Mouse (Mus musculus): ENCODE measurements around the gene C2cd4b. TPM values are rescaled to one million over a fixed set of nuclear protein-coding genes. Genes with fewer than 3 reads are reported as not detected.

C2cd4b gene
- total RNA-seq, 2 experiments from 2014 or later = 7.7 to 8.3 TPM

- TF ChIP-seq CTCF (conservative IDR thresholded peaks at IDR 0.05) = peak; percentile 77
- no peak for DNase-seq (ENCODE audit: low spot score in 2 of 2)
- Histone ChIP-seq H3K4me3 (no peak overlapping the region), H3K27ac (peak overlapping the region; percentile 5; the same call in 1 of the 2 replicates)
These were observed 24.7 kb downstream of the C2cd4b start for GRCm38 (mm10) chr9:67783925-67784324.

- no peak for DNase-seq (ENCODE audit: low spot score in 2 of 2)
- H3K4me3 ChIP-seq = no peak overlapping the region
- H3K27ac ChIP-seq = peak overlapping the region; percentile 61; the same call in 1 of the 2 replicates
- no peak for TF ChIP-seq CTCF (conservative IDR thresholded peaks at IDR 0.05)
These were observed 27.1 kb downstream of the C2cd4b start for GRCm38 (mm10) chr9:67786311-67786710.

DNA sequence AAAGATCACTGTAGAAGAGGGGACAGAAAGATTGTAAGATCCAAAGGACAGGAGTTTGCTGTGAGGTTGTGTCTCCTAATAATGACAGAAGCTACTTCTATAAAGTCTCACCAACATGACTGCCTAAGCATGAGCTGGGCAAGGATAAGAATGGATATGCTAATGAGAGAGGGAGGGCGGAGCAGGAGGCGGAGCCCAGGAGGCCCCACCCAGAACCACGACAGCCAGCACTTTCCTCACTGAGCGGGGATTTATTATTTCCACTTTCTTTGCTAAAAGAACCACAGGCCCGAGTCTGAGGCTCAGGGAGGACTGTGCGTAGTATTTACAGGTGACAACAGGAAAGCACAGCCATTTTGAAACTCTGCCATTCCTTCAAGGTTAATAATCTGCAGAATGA, 28.4 kb downstream of the C2cd4b start:
- Histone ChIP-seq H3K27ac (no peak overlapping the region), H3K4me3 (no peak overlapping the region)
- no peak for DNase-seq (ENCODE audit: low spot score in 2 of 2)
- no peak for TF ChIP-seq CTCF (conservative IDR thresholded peaks at IDR 0.05)

DNA sequence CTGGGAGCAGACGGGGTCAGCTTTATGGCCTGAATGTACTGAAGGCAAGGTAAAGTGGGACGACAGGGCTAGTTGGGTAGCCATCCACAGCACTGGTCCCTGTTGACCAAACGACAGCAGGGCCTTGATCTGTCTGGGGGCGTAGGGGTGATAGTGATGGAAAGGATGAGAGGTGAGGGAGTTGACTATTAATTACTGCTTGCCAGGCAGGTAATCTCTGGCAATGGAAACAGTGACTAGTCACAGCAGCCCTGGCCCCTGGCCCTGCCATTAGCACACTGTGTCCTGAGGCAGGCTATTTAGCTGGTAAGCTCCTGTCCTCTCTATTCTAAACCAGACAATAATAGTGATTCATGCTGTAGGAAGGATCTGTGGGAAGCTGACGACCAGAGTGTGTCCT, 33.2 kb downstream of the C2cd4b start:
- no peak overlapping the region for H3K27ac ChIP-seq
- no peak overlapping the region for H3K4me3 ChIP-seq
- DNase-seq (ENCODE audit: low spot score in 2 of 2) = no peak
- no peak for TF ChIP-seq CTCF (conservative IDR thresholded peaks at IDR 0.05)

GRCm38 (mm10) chr9:67793501-67793900, 34.3 kb downstream of the C2cd4b start:
- Histone ChIP-seq H3K27ac (no peak overlapping the region), H3K4me3 (no peak overlapping the region)
- DNase-seq (ENCODE audit: low spot score in 2 of 2) = no peak
- no peak for TF ChIP-seq CTCF (conservative IDR thresholded peaks at IDR 0.05)

GRCm38 (mm10) chr9:67794216-67794615, 35.0 kb downstream of the C2cd4b start:
- TF ChIP-seq CTCF (conservative IDR thresholded peaks at IDR 0.05) = no peak
- Histone ChIP-seq H3K27ac (peak overlapping the region; percentile 87; the same call in 1 of the 2 replicates), H3K4me3 (no peak overlapping the region)
- DNase-seq (ENCODE audit: low spot score in 2 of 2) = no peak

GRCm38 (mm10) chr9:67794668-67795067, 35.4 kb downstream of the C2cd4b start:
- H3K4me3 ChIP-seq = no peak overlapping the region; the same call in 1 of the 2 replicates
- peak overlapping the region; percentile 87 for H3K27ac ChIP-seq
- TF ChIP-seq CTCF (conservative IDR thresholded peaks at IDR 0.05) = no peak
- DNase-seq (ENCODE audit: low spot score in 2 of 2) = no peak

DNA sequence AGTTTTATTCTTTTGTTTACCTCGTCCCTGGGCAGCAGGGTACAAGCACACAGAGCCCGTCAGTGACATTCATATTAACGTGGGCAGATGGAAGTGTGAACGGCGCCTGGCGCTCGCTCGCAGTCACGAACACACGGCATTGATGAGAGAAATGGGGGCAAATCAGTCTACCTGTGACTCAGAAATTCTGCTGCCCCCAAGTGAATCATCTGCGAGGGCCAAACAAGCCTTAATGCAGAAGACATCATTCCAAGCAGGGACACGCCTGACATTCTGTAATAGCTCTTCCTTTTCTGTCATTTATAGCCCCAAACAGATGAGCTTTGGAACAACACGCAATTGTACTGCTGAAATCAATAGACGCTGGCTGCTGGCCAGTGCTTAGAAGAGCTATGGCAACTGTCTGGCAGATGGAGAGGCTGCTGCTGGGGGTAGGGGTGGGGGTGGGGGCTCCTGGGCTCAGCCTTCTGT, 36.0 kb downstream of the C2cd4b start:
- no peak for TF ChIP-seq CTCF (conservative IDR thresholded peaks at IDR 0.05)
- DNase-seq (ENCODE audit: low spot score in 2 of 2) = peak; percentile 72 to 86
- Histone ChIP-seq H3K4me3 (peak overlapping the region; percentile 11; the same call in 1 of the 2 replicates), H3K27ac (peak overlapping the region; percentile 87)

GRCm38 (mm10) chr9:67799078-67799819, 40.0 kb downstream of the C2cd4b start:
- Histone ChIP-seq H3K27ac (no peak overlapping the region), H3K4me3 (no peak overlapping the region)
- TF ChIP-seq CTCF (conservative IDR thresholded peaks at IDR 0.05) = no peak
- DNase-seq (ENCODE audit: low spot score in 2 of 2) = no peak

DNA sequence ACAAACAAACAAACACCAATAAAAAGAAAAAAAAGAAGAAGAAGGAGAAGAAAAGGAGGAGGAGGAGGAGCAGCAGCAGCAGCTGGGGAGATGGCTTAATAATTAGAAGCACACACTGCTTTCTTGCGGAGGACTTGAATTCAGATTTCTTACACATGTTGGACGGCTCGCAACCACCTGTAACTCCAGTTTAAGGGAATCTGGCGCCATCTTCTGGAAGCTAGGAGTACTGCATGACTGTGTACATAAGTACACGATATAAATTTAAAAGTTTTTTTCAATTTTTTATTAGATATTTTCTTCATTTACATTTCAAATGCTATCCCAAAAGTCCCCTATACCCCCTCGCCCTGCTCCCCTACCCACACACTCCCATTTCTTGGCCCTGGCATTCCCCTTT, 43.0 kb downstream of the C2cd4b start:
- peak; percentile 90 for TF ChIP-seq CTCF (conservative IDR thresholded peaks at IDR 0.05)
- DNase-seq (ENCODE audit: low spot score in 2 of 2) = peak in 1 of 2 experiments; percentile 54
- H3K4me3 ChIP-seq = no peak overlapping the region
- no peak overlapping the region; the same call in 1 of the 2 replicates for H3K27ac ChIP-seq

DNA sequence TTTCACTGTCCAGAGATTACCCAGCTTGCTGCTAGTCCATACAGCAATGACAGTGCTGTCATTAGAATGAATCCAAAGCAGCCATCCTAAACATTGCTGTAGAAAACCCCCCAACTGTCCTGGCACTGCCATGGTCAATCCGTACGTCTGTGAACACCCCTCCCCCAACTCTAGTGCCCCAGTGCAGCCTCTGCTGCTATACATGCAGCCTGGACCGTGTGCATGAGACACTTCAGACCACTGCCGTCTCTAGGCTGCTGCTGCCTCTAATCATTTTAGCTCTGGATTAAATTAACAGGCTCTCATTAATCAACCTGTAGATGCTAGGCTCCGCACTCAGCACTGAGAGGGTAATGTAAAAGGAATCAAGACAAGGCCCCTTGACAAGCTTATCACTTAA, 47.8 kb downstream of the C2cd4b start:
- no peak overlapping the region for H3K4me3 ChIP-seq
- no peak overlapping the region for H3K27ac ChIP-seq
- no peak for TF ChIP-seq CTCF (conservative IDR thresholded peaks at IDR 0.05)
- DNase-seq (ENCODE audit: low spot score in 2 of 2) = no peak

DNA sequence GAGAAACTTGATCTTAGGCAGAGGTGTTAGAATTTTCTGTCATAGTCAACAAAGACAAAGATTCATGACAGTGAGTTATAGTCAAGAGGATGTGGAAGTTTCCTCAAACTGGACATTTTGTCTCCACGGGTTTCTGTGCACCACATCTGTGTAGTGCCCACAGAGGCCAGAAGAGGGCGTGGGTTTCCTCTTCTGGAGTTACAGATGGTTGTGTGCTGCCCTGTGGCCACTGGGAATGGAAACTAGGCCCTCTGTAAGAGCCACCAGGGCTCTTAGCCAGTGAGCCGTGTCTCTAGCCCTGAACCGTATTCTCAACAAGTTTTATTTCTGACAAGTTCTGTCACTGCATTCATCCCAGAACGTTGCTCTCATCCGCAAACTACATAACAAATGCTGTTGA, 51.3 kb downstream of the C2cd4b start:
- H3K4me3 ChIP-seq = no peak overlapping the region
- DNase-seq (ENCODE audit: low spot score in 2 of 2) = no peak
- peak; percentile 58 for TF ChIP-seq CTCF (conservative IDR thresholded peaks at IDR 0.05)
- H3K27ac ChIP-seq = peak overlapping the region; percentile 76

Small RNA genes within 50 kb of the gene (microRNA-seq; reads per million reads assigned to microRNA genes)
- gene Mir7241 (0 reads per million in 2 experiments), gene Mir7242 (0 reads per million in 2 experiments)

Other genes starting within 250 kb of the C2cd4b start
- 100 to 1,000 TPM in 1 of 2 experiments, 10 to 100 TPM in 1; 95.2 to 101 TPM for gene Tln2, start 199.7 kb upstream of the C2cd4b start, total RNA-seq (2021)
- 1 to 10 TPM; 3.1 to 3.8 TPM for gene C2cd4a, start 72.9 kb downstream of the C2cd4b start, total RNA-seq (2021)
- 100 to 1,000 TPM; 113 to 121 TPM for gene Vps13c, start 81.0 kb downstream of the C2cd4b start, total RNA-seq (2021)